Mouse (Mus musculus) CD4-positive, CD25-positive, alpha-beta regulatory T cell, adult 4 months (primary cell): ENCODE data around the gene St3gal4. TPM values are rescaled to one million over a fixed set of nuclear protein-coding genes. Genes with fewer than 3 reads are reported as not detected.
A peak's percentile ranks its signal among the peaks of the same experiment; 100 is the strongest.

Source experiments
- ATAC-seq: one replicate; pipeline ENCODE4 v1.8.0; 2017
- polyA plus RNA-seq, 2 experiments: library from polyadenylated mRNA; unstranded; fragments of 100-300 nt; shearing (Covaris generic); gene quantifications; one replicate each; pipeline ENCODE4 v1.2.1; 2017

The St3gal4 gene
- polyA plus RNA-seq, 2 experiments from 2014 or later: 16.8 to 22.5 TPM

DNA sequence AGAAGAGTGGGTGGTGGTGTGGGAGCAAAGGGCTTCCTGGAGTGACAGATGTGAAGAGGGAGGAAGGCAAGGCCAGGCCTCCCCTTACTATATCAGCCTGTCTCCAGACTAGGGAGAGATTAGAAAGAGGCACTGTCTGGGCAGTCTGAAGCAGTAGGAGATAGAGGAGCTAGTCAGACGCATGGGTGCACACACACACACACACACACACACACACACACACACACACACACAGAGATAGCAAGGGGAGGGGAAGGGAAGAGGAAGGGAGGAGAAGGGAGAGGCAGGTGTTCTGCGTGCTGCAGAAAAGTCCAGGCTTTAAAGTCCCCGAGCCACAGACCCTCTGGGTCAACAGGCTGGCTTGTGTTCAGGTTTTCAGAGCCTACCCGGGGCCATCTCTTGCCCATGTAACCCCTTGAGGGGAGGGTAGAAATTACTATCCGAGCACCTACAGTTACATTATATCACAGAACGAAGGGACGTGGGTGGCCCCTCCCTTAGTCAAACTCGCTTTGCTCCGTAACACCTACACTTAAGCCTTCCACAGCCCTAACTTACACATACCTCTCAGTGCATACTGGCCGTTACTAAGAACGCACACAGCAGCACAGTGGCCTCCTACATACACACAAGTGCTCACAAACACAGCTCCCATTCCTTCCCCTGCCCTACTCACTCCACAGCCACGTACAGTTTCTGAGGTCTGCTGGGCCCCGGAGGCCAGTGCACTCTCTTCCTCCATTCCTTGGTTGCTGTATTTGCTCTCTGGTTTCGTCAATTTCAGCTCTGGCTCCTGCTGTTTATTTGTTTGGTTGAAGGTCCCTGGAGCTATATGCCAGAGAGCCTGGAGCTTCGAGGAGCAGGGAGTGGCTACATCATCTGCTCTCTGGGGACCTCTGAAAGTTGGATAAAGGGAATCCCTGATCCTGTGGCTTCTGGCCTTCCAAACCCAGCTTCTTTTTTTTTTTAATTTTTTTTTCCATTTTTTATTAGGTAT, 12.9 kb downstream of the St3gal4 start:
- peak; percentile 76 for ATAC-seq

DNA sequence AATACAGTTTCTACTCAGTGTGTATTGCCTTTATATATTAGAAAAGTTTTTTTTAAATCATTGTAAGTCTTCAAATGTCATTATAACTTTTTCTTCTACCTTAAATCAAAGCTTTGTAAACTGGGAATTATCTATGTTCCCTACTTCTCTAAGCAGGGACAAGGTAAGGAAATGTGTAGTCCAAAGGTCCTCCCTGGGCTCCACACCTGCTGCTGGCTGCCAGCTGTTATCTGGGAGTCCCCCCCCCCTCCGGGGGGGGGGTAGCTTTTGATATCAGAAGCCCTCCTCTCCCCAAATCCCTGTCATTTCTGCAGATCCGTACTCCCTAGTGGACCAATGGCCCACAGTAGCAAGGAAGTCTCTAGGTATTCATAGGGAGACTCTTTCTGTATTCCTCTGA, 13.6 kb downstream of the St3gal4 start:
- ATAC-seq: no peak

DNA sequence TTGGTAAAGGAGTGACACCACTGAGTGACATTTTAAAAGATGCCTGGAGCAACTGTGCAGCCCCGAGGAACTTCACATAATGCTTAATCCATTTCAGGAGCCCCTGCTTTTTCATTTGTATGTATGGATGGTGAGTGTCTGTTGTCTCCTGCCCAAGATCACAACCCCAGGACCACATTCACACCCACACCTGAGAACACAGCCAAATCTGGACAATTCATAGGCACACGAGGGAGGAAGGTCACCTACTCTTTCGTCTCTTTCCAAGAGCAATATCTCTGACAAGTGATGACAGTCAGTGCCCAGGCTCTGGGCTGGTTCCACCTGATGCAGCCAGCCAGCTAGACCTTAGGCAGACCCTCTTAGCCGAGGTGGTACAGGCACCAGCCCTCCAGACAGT, 14.4 kb downstream of the St3gal4 start:
- no peak for ATAC-seq

DNA sequence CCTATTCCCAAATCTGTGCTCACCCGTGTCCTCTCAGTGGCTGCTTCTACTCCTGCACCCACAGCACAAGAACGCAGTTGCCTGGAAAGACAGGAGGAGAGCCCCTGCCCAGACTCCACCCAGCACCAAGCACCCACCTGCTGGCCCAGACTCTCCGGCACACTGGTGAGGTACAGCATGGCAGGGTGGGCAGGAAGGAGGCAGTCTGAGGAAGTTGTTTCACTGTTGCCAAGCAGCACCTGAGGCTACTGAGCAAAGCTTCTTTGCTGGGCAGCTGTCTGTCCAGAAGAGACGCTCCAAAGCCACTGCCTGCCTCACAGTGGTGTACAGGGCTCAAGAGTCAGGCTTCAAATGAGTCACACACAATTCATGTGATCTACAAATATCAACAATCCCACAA, 20.3 kb downstream of the St3gal4 start:
- ATAC-seq: no peak

DNA sequence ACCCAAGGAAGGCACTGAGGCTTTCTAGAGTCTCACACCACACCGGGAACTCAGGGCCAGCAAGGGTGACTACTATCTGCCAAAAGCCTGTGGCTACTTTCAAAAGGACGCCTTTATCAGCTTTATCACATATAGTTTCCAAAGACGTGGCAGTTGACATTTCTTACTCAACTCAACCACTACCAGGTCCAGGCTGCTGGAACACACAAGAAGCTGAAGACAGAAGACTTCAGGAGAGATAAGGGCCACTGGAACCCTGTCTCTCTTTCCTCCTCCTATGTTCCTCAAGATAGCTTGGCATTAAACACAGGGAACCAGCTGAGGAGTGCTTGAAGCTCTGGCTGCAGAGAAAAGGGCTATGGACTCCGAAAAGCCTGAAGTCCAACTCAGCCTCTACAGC, 21.2 kb downstream of the St3gal4 start:
- no peak for ATAC-seq

DNA sequence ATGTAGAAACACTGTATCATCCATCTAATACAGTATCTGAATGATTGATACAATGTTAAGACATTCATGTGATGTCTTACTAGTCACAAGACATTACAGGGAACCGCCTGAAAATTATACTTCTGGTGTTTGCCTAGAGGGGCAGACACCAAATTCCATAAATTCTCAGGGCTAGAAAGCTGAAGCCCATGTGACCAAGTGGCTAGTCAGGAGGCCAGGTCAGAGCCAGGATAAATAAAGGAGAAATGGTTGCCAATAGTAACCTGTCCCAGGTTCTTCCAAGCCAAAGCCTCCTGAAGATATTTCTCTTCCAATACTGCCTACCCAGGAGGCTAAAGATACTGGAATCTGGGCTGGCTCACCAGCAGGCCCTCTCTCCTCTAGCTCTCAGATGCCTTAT, 23.3 kb downstream of the St3gal4 start:
- ATAC-seq: no peak

DNA sequence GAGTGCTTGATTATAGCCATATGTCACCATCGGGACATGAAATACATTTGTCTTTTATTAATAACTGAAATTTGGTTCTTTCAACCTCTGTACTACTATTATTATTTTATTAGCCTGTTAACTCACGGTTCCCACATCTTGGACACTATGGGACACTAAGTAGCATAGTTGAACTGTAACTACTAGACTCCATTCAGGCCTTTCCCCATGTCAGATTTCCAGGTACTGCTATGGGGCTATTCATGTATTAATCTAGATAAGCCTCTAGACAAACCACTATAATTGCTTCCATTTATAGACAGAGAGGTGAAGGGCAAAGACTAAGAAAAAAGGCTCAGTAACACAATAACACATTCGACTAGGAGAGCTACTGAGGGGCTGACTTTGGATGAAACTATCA, 25.7 kb downstream of the St3gal4 start:
- no peak for ATAC-seq

DNA sequence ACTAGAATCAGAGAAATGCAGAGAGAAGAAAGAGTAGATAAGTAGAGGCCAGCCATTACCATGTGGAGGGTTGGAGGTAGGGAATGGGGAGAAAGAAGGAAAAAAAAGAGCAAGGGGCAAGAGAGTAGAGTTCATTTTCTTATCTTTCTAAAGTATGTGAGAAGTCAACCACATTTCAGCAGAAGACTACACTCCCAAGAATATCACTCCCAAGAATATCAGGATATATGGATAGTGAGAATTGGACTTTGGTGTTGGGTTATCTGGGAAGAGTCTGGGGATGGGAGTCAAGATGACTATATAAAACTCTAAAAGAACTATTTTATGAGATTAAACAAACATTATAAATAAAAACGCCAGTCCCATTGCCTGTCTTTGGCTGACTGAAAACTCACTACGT, 26.2 kb downstream of the St3gal4 start:
- ATAC-seq: no peak

DNA sequence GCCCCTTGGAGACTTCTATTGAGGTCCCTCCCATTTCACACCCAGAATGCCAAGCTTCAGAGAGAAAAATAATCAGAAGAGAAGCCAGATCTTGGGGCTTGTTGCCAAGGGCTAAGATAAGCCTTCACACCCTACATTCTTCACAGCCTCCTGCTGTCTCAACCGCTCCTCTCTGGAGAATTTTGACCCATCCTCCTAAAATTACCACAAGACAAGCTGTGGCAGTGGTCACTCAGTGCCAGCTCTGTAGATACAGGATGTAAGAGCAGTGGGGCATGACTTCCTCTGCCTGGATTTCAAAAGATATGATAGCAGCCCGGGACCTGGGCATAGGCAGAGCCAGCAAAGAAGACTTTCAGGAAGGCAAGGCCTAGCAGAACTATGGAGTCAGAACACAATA, 57.6 kb downstream of the St3gal4 start:
- ATAC-seq: no peak

DNA sequence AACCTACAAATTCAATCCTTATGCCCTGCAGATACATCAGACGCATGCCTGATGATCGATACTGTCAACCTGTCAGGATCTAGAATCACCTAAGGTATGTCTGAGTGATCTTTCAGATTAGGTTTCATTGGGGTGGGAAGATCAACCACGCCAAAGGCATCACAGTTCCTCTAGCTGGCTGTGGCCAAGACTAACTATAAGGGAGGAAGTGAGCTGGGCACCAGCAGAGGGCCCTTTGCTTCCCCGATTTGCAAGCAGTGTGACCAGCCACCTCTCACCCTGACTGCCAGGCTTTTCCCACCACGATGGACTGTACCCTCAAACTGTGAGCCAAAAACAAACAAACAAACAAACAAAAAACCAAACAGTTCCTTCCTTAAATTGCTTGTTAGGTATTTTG, 59.2 kb downstream of the St3gal4 start:
- no peak for ATAC-seq

DNA sequence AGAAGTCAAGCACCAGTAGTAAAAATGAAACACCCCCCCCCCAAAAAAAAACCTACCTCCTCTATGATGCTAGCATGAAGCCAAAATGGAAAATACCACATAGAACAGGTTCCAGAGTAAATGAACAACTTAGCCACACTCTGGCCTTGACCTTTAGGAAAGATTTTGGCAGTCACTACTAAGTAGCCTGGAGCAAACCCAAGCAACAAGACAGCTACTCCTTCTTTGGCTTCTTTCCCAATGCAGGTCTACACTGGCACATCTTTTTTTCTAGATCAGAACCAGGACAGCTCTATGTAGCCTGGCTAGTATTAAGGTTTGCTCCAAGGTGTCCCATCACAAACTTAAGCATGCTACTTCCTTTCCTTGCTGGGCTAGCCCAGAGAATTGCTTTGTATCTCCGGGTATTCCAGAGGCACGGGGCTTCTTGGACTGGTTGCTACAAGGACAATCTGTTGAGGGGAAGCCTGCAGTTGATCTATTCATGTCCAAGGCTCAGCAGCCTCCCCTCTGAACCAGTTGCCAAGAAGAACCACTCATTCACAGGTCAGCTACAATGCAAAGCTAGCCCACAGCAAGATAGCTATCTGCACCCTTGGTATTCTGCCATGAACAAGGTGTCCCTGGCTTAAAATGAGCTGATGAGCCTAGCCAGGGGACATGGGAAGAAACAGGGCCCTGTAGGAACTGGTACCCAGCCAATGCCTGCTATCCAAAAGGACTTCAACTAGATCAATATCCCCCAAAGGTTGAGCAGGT, 60.3 kb downstream of the St3gal4 start:
- no peak for ATAC-seq

DNA sequence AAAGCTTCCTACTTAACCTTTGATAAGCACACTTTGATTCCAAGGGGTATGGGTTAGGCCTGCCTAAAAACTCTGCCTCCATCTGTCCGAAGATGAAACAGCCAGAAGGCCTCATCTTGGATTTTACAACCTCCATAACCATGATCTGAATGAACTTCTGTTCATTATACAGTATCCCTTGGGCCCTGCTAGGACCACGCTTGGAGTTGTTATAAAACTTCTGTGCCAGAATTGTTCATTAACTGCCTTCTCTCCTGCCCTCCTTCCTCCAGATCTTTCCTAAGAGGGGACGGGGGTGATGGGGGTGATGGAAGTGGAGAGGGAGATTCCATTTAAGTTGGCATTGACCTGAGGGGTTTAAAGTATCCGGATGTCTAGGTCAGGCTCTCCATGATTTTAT, 60.9 kb downstream of the St3gal4 start:
- ATAC-seq: no peak

DNA sequence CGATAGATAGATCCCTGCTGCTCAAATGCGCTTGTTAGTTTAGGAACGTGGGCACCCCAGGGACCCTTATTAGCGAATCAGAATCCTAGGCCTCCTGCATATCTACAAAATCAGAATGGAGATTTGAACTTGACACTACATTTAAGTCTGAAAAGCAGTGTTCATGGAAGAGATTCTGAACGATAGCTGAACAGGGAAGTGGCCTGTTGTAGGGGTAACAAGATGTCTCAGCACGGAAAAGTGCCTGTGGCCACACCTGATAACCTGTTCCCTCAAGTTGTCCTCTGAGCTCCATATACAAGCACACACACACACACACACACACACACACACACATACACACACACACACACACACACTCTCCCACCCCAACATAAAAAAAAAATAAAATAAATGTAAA, 61.4 kb downstream of the St3gal4 start:
- ATAC-seq: no peak

DNA sequence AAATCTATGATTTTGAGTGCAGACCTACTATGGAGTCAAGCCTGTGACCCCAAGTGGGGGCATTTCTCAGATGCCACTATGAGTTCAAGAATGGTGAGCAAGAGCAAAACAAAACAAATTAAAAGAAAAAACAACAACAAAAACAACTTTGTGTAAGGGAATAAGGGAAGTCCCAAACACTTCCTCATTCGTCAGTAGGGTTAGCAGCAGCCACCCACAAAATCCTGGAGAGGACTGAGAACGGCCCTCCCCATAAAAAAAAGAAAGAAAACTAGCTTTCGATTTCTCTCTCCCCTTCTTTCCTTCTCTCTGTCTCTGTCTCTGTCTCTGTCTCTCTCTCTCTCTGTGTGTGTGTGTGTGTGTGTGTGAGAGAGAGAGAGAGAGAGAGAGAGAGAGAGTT, 62.5 kb downstream of the St3gal4 start:
- ATAC-seq: no peak

DNA sequence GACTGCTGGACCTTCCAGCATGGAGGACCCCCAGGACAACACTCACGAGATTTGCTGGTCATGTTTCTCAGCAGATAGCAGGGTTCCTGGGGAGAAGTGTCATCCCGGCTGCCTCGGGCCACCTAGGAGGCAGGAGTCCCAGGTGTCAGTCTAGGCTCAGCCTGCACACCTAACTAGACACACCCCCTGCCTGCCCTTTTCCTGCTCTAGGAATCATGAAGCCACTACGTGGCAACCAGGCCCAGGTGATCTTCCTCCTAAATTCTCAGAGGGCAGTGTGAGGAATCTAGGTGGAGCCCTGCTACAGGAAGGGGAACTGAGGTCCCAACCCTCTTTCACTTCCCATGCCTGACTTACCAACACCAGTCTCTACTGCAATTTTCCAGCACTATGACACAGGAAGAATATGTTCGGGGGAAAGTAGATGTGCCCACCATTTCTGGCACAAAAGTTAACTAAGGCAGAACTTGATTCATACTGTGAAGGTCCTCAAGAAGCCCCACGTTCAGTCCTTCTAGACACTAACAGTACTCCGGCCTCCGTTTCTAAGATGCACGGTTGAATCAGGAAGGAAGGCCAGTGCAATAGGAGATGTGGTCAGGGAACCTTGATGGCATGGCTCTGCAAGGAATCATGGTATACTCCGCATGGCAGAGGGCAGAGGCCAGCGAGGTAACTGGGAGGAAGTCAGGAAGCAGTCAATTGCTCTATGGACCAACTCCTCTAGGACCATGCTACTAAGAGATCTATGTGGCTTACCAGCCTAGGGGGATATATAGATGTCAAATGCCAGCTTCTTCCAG, 63.3 kb downstream of the St3gal4 start:
- no peak for ATAC-seq

DNA sequence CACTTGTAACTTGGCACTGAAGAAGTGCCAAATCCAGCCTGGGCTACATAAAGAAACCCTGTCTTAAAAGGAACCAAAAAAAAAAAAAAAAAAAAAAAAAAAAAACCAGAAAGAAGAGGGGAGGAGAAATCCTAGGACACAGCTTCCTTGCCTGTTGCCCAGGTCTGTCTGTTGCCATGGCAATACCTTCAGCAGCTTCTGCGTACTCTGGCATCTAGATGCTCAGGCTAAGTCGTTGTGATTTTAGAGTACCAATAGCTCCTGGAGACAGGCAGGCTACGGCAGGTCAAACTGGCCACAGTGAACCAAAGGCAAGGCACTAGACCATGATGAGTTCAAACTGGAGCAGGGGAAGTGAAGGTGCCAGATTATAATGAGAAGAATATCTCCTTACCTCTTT, 65.4 kb downstream of the St3gal4 start:
- no peak for ATAC-seq

DNA sequence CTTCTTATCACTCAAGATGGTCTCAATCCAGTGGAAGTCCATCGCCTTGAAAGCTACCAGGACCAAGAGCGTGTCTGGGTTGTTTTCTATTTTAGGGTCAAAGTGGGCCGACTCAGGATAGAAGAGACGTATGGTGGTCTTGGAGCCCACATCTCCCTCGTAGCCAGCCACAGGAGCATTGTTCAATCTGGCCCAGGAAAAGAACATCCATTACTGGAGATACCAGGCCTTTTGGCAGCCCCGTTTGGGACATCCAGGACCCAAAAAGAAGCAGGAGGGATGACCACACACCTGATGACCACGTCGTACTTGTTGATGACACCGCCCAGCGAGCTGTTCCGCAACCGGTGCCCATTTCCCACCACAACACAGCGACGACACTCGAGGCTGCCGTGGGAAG, 66.0 kb downstream of the St3gal4 start:
- ATAC-seq: no peak

DNA sequence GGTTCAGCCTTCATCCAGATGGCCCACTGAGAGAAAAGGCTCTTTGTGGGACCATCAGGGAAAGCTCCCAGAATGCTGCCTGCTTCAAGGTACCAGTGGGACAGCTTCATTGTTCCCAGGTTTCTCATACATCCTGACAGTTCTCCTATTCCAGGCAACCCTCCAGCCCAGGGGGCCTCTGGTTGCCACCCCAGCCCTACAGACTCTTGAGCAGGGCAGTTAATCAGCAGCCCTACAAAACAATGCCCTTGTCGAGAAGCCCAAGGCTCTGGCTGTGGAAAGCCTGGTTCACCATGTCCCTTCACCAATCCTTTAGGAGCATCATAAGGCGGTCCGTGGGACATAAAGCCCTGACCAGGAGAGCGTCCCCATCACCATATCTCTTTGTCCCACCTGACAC, 66.4 kb downstream of the St3gal4 start:
- ATAC-seq: no peak

DNA sequence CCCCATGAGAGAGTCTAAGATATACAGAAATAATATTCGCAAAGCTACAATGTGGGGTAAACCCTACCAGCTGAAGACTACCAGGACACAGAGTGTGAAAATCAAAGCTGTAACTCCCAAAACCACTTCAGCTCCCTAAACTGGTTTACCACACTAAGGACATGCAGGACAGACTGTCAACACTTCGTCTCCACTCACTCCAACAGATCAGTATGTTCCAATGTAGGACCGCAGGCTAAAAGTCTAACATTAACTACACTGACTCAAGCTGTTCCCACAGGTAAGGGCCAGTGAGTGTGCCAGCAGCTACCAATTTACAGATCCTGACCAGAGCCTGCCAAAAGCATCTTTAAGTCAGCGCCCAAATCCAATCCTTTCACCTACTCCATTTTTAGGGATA, 67.4 kb downstream of the St3gal4 start:
- no peak for ATAC-seq

DNA sequence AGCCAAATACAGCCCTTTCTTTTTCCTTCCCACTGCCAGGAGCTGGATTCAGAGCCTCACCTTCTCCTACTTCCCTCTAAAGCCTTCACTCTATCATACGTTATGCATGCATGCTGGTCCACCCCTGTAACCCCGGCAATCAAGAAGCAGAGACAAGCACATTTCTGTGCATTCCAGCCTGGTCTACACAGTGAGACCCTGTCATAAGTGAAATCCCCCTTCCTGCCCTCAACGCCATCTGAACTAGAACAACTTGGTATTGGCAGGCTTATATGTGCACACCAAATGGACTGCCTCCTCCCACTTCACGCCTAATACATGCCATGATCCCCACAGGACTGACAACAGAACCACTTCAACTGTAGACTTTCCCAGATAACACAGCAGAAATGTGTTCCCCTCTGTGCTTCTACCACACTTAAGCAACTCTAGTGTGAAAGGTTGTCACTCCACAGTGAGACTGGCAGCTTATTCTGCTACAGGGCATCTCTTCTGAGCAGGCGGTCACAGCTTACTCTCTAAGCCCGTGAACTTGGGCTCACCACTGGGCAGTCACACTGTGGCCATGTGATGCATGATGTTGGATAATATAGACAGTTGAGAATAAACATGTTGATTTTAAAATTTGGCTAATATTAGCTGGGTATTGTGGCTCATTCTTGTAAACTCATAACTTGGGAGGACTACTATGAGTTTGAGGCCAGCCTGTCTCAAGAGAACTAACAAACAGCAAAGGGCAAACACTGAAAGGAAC, 68.2 kb downstream of the St3gal4 start:
- ATAC-seq: no peak

DNA sequence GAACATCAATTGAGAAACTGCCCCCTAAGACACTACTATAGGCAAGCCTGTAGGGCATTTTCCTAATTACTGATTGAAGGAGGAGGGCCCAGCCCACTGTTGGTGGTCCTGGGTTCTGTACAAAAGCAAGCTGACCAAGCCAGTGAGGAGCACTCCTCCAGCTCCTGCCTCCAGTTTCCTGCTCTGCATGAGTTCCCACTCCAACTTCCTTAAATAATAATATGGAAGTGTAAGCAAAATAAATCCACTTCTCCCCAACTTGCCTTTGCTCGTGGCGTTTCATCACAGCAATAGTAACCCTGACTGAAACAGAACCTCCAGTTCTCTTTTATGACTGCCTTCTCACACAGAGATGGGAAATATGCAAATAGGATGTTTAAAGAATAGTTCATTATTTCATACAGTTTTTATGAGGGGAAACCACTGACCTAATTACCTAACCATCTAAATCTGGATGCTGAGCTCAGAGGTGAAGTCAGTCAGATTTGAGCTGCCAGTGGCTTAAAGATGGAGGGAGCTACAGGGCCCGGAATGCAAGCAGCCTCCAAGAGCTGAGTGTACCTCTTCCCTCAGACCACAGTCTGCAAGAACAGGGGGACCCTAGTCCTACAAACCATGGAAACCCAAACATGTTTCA, 69.1 kb downstream of the St3gal4 start:
- ATAC-seq: no peak

DNA sequence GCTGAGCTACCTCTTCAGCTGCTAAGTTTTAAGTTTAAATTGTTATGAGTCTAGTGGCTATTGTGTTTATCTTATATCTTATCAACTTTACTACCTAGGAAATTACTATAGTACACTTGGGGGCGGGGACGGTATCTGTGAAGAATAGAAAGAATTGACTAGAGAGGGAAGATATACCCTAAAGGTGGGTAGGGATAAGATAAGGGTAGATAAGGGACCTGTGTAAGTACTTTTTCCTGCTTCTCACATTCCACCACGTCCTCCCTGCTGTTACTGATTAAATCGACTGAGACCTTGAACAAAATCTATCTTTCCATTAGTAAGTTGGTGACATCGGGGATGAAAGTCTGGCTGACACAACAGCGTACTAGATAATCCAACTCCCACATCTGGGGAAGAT, 70.6 kb downstream of the St3gal4 start:
- no peak for ATAC-seq
